Mouse (Mus musculus): ENCODE data around the gene Arcn1. TPM values are rescaled to one million over a fixed set of nuclear protein-coding genes. Genes with fewer than 3 reads are reported as not detected.
A peak's percentile ranks its signal among the peaks of the same experiment; 100 is the strongest.

Gene Arcn1
- polyA plus RNA-seq, 1 experiment, result 47.9 TPM

DNA sequence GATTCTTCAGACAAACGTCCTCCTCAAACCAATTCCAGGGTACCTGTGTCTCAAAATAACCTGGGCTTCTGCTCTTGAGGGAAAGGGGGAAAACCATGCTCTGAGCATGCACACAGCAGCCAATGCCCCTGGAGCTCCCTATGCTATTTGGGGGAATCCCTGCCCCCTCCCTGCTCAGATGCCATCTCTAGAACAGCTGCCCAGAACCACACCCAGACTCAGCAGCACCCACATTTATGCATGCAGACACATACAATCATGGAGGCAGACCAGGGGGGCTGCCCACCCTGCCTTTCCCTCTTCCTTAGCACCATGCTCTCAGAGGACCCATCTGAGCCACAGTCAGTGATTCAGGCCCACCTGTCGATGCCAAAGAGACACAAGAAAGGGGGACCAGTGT lies 54.1 kb downstream of the Arcn1 start:
- peaks cover 39% of the 10 kb centered on the region for H3K4me1 ChIP-seq (ENCODE audit: control insufficient read depth, insufficient read depth, insufficient read length, low read length)
- H3K36me3 ChIP-seq (ENCODE audit: control insufficient read depth, insufficient read depth, low read length), result peaks cover 5% of the 10 kb centered on the region
- H3K4me3 ChIP-seq (ENCODE audit: low read depth, low read length), result no peak overlapping the region
- no peak overlapping the region for H3K27ac ChIP-seq (ENCODE audit: insufficient read depth, low read depth, low read length)
- no peak for TF ChIP-seq CTCF (IDR thresholded peaks at IDR 0.05; ENCODE audit: extremely low read depth, insufficient read length, insufficient replicate concordance, low read depth, low read length)
- no peak for TF ChIP-seq POLR2A (IDR thresholded peaks at IDR 0.05; ENCODE audit: low read depth, low read length)
- H3K27me3 ChIP-seq (ENCODE audit: control insufficient read depth, insufficient read depth, low read length), result no peaks in the 10 kb centered on the region
- WGBS, result 53% methylated on average over 2 of the region's 2 CpGs

DNA sequence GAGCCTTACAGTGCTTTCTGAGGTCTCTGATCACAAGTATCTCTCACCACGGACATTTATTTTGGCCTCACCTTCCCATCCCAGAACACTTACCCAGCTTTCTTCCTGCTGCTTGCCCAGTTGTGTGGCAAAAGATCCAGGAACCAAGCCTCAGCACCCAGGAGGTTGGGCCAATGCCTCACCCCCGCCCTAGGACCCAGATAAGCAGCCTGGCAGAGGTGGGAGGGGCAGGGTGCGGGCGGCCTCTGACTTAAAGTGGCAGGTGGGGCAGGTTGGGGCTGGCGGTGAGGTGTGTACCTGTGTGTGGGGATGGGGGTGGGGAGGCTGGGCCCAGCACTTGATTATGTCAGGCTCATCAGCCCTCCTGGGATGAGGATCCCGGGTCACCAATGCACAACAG lies 54.6 kb downstream of the Arcn1 start:
- Histone ChIP-seq H3K36me3 (ENCODE audit: control insufficient read depth, insufficient read depth, low read length) (peaks cover 5% of the 10 kb centered on the region), H3K4me3 (ENCODE audit: low read depth, low read length) (peak overlapping the region; percentile 39), H3K4me1 (ENCODE audit: control insufficient read depth, insufficient read depth, insufficient read length, low read length) (peaks cover 43% of the 10 kb centered on the region), H3K27ac (ENCODE audit: insufficient read depth, low read depth, low read length) (no peak overlapping the region), H3K27me3 (ENCODE audit: control insufficient read depth, insufficient read depth, low read length) (no peaks in the 10 kb centered on the region)
- WGBS, result 31% methylated on average over 6 of the region's 6 CpGs
- no peak for TF ChIP-seq POLR2A (IDR thresholded peaks at IDR 0.05; ENCODE audit: low read depth, low read length)
- TF ChIP-seq CTCF (IDR thresholded peaks at IDR 0.05; ENCODE audit: extremely low read depth, insufficient read length, insufficient replicate concordance, low read depth, low read length), result no peak

DNA sequence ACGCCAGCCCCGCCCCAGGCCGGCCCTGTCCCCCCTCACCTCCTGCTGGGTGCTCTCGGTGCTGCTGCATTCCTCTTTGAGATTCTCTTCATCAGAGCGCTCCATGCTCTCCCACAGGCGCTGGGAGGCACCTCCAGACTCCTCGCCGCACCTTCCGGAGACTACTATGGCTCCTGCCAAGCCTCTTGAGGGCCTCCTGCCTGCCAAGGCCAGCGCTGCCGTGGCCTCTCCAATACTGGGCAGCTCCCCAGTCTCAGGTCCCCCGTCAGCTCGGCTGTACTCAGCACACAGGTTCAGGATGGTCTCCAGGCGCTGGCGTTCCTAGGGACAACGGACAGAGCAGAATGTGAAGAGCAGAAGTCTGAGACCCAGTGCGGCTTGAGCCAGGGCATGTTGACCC lies 56.0 kb downstream of the Arcn1 start:
- peaks cover 5% of the 10 kb centered on the region for H3K36me3 ChIP-seq (ENCODE audit: control insufficient read depth, insufficient read depth, low read length)
- WGBS, result 55% methylated on average over 17 of the region's 17 CpGs

DNA sequence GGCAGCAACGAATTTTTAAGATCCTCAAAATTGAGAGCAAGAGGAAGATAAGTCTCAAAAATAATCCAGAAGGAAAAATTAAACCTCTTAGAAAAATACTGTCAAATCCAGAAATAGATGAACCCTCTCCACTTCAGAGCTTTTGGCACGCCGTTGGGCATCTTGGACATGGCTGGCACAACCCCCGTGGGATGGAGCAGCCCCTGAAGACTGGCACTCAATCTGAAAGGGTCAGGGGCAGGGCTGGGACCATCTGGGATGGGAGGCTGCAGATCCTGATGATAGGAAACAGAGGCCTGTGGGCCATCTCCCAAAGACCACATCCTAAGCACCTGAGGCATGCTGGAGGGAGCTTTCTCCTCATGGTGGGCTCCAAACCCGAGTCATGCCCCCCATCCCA lies 57.4 kb downstream of the Arcn1 start:
- peaks cover 44% of the 10 kb centered on the region for H3K4me1 ChIP-seq (ENCODE audit: control insufficient read depth, insufficient read depth, insufficient read length, low read length)
- 81% methylated on average over 5 of the region's 5 CpGs for WGBS
- peaks cover 5% of the 10 kb centered on the region for H3K36me3 ChIP-seq (ENCODE audit: control insufficient read depth, insufficient read depth, low read length)
- no peak for TF ChIP-seq POLR2A (IDR thresholded peaks at IDR 0.05; ENCODE audit: low read depth, low read length)
- no peak for TF ChIP-seq CTCF (IDR thresholded peaks at IDR 0.05; ENCODE audit: extremely low read depth, insufficient read length, insufficient replicate concordance, low read depth, low read length)
- H3K27ac ChIP-seq (ENCODE audit: insufficient read depth, low read depth, low read length), result no peak overlapping the region
- H3K4me3 ChIP-seq (ENCODE audit: low read depth, low read length), result no peak overlapping the region
- no peaks in the 10 kb centered on the region for H3K27me3 ChIP-seq (ENCODE audit: control insufficient read depth, insufficient read depth, low read length)

More for the DNA sequence above, 56.0 kb downstream of the Arcn1 start:
- Histone ChIP-seq H3K27me3 (ENCODE audit: control insufficient read depth, insufficient read depth, low read length) (no peaks in the 10 kb centered on the region), H3K4me3 (ENCODE audit: low read depth, low read length) (peak overlapping the region; percentile 24), H3K4me1 (ENCODE audit: control insufficient read depth, insufficient read depth, insufficient read length, low read length) (peaks cover 44% of the 10 kb centered on the region), H3K27ac (ENCODE audit: insufficient read depth, low read depth, low read length) (no peak overlapping the region)
- no peak for TF ChIP-seq CTCF (IDR thresholded peaks at IDR 0.05; ENCODE audit: extremely low read depth, insufficient read length, insufficient replicate concordance, low read depth, low read length)
- no peak for TF ChIP-seq POLR2A (IDR thresholded peaks at IDR 0.05; ENCODE audit: low read depth, low read length)

DNA sequence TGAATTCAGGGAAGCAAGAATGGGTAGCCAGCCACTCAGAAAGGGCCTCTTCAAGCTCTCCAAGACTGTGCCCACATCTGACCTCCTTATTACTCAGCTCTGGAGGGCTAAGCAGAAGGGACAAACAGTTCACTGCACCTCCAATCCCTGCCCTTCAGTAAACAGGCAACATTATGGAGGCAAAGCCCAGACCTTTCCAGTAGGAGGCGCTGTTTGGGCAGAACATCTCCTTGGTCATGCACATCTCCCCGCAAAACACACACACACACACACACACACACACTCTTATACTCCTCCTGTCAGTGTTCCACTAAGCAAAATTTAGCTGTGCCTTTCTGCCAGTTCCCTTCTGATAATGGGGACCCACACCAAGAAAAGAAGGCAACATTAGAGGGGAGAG lies 58.0 kb downstream of the Arcn1 start:
- Histone ChIP-seq H3K4me3 (ENCODE audit: low read depth, low read length) (no peak overlapping the region), H3K36me3 (ENCODE audit: control insufficient read depth, insufficient read depth, low read length) (peaks cover 5% of the 10 kb centered on the region), H3K27me3 (ENCODE audit: control insufficient read depth, insufficient read depth, low read length) (no peaks in the 10 kb centered on the region), H3K4me1 (ENCODE audit: control insufficient read depth, insufficient read depth, insufficient read length, low read length) (peaks cover 44% of the 10 kb centered on the region), H3K27ac (ENCODE audit: insufficient read depth, low read depth, low read length) (no peak overlapping the region)
- TF ChIP-seq CTCF (IDR thresholded peaks at IDR 0.05; ENCODE audit: extremely low read depth, insufficient read length, insufficient replicate concordance, low read depth, low read length) (peak; percentile 55; the same call in 1 of the 2 replicates), POLR2A (IDR thresholded peaks at IDR 0.05; ENCODE audit: low read depth, low read length) (no peak)
- WGBS, result 79% methylated on average over 2 of the region's 2 CpGs

DNA sequence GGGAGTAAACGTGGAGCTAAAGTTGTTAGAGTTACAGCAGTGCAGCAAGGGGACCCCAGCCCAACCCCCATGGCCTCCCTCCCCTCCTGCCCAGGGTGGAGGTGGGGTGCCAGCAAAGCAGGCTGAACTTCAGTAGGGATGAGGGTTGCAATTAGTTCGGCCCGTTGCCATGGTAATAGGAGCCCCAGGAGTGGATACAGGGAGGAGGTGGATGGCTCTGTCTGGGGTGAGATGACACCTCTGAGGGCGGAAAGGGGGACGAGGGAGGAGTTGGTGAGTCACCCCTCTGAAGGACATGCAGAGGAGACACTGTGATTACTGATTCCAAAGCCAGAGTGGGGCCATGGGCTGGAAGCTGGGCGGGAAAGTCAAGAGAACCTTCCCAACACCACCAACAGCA lies 58.7 kb downstream of the Arcn1 start:
- no peaks in the 10 kb centered on the region for H3K27me3 ChIP-seq (ENCODE audit: control insufficient read depth, insufficient read depth, low read length)
- H3K36me3 ChIP-seq (ENCODE audit: control insufficient read depth, insufficient read depth, low read length), result peaks cover 5% of the 10 kb centered on the region
- H3K4me1 ChIP-seq (ENCODE audit: control insufficient read depth, insufficient read depth, insufficient read length, low read length), result peaks cover 44% of the 10 kb centered on the region
- TF ChIP-seq POLR2A (IDR thresholded peaks at IDR 0.05; ENCODE audit: low read depth, low read length) (no peak), CTCF (IDR thresholded peaks at IDR 0.05; ENCODE audit: extremely low read depth, insufficient read length, insufficient replicate concordance, low read depth, low read length) (no peak)
- H3K4me3 ChIP-seq (ENCODE audit: low read depth, low read length), result no peak overlapping the region
- WGBS, result 45% methylated on average over 6 of the region's 6 CpGs
- no peak overlapping the region for H3K27ac ChIP-seq (ENCODE audit: insufficient read depth, low read depth, low read length)

DNA sequence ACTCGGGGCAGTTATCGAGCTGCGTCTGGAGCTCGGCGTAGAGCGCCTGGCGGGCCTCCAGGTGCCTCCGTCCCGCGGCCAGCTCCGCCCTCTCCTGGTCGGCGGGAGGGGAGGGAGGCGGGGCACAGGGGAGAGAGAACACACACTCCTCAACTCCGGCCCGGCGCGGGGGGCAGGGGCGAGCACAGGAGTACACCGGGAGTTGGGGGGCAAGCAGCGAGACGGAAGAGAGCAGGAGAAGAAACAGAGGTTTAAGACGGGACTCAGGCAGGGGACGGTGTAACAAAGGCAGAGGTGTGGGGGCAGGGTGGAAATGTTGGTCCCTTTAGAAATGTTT lies 59.2 kb downstream of the Arcn1 start:
- Histone ChIP-seq H3K27me3 (ENCODE audit: control insufficient read depth, insufficient read depth, low read length) (no peaks in the 10 kb centered on the region), H3K4me1 (ENCODE audit: control insufficient read depth, insufficient read depth, insufficient read length, low read length) (peaks cover 41% of the 10 kb centered on the region), H3K27ac (ENCODE audit: insufficient read depth, low read depth, low read length) (no peak overlapping the region), H3K36me3 (ENCODE audit: control insufficient read depth, insufficient read depth, low read length) (peaks cover 5% of the 10 kb centered on the region), H3K4me3 (ENCODE audit: low read depth, low read length) (peak overlapping the region; percentile 62)
- WGBS, result 6% methylated on average over 24 of the region's 24 CpGs
- TF ChIP-seq CTCF (IDR thresholded peaks at IDR 0.05; ENCODE audit: extremely low read depth, insufficient read length, insufficient replicate concordance, low read depth, low read length) (0 out of 2 replicates have a peak, but pooled peaks have one; percentile 10), POLR2A (IDR thresholded peaks at IDR 0.05; ENCODE audit: low read depth, low read length) (no peak)

All from small intestine, adult 2 months (tissue).